Mouse (Mus musculus): Measurements from ENCODE around the gene Wdr46.
"Not testable (repeated sequence)": the region's sequence is repeated elsewhere in the genome, so short reads cannot be mapped to it uniquely, and the experiment has no call there.

Wdr46 gene

DNA sequence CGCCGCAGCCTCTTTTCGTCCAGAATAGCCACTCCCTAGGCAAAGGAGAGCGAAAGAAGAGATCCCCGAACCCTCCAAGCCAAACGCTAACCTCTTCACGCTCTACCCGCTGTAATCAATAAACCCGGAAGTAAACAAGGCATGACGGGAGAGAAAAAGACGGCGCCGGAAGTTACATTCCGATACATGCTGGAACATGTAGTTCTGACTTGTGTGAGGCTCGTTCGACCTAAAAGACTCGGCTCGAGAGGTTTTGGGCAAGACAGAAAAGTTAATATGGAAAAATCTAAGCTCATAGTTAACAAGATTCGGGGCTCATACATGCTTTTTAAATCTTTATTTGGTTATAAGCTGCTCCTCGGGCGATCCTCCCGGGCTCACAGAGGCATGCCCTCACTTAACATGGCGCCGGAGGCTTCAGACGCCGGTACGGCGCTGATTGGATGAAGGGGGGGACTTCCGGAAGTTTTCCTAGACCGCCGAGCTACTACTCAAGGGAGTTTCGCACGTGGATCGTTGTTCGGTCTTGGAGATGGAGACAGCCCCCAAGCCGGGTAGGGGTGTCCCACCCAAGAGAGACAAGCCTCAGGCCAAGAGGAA is at the start of gene Wdr46, which contains the start of gene Pfdn6:
Wdr46 (plus strand) TSS at position 455 of the 600 bp plus-strand sequence.
Pfdn6 (minus strand) TSS at position 138 of the 600 bp plus-strand sequence.
- DNase-seq: peak; percentile 82

DNA sequence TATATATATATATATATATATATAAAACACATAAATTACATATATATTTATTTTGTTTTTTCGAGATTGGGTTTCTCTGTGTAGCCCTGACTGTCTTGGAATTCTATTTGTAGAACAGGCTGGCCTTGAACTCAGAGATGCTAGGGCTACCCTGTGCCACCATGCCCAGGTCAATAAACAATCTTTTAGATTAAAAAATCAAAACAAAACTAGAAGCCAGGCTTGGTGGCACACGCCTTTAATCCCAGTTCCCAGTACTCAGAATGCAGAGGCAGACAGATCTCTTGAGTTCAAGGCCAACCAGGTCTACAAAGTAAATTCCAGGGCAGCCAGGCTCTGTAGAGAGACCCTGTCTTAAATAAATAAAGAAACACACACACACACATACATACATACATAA is 49.1 kb upstream of the Wdr46 start:
- no peak for DNase-seq

DNA sequence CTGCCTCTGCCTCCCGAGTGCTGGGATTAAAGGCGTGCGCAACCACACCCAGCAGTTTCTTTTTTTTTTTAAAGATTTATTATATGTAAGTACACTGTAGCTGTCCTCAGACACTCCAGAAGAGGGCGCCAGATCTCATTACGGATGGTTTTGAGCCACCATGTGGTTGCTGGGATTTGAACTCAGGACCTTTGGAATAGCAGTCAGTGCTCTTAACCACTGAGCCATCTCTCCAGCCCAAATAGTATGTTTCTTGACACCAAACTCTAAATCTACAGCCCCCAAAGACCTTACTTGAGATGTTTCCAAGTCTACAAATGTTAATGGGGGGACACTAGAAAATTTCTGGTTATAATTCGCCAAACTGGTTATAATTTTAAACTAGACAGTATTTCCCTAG is 48.6 kb upstream of the Wdr46 start:
- not testable (repeated sequence) for DNase-seq

DNA sequence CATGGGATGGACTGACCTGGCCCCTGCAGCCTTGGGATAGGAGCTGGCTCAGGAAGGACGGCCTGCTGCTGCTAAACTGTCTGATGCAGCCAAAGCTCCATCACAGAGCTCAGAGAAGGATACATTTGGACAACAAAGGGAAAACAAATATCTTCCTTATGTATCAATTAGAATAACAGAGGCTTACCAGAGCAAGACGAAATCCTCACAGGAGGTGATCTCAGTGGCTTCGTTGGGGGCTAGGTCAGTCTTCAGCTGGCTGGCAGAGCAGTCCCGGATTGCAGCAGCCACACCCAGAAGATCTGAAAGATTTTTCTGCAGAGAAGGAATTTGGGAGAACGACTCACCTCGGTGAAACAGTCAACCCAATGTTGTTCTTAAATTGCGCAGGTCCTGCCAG is 48.0 kb upstream of the Wdr46 start:
- DNase-seq: no peak

DNA sequence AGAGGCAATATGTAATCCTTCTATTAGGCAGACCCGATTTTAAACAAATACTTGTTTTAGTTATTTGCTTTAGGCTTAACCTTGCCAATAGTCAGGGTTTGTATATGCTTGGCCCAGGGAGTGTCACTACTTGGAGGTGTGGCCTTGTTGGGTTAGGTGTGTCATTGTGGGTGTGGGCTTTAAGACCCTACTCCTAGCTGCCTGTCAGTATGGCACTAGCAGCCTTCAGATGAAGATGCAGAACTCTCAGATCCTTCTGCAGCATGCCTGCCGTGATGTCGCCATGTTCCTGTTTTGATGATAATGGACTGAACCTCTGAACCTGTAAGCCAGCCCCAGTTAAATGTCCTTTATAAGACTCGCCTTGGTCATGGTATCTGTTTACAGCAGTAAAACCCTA is 47.4 kb upstream of the Wdr46 start:
- DNase-seq: not testable (repeated sequence)

DNA sequence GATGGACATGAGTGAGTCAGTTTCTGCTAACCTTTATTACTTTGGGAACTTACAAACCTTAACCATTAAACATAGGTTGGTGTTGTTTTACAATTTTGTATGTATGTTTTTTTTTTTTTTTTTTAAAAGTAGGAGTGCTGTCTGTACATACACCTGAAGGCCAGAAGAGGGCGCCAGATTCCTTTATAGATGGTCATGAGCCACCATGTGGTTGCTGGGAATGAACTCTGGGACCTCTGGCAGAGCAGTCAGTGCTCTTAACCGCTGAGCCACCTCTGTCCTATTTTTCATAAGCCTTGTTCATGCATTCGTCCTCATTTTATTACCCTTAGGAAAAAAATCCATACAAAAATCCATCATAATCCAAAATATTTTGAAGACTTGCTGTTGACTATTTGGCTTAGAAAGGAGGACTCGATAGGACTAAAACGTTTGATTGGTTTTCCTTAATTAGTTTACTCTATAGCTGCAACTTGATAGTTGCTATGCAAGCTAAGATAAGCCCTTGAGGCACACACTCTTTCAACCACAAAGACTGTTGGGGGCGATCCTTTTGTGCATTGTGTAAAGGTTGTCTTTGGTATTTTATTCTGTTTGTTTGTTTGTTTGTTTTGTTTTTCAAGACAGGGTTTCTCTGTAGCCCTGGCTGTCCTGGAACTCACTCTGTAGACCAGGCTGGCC is 43.2 kb upstream of the Wdr46 start:
- DNase-seq: no peak

DNA sequence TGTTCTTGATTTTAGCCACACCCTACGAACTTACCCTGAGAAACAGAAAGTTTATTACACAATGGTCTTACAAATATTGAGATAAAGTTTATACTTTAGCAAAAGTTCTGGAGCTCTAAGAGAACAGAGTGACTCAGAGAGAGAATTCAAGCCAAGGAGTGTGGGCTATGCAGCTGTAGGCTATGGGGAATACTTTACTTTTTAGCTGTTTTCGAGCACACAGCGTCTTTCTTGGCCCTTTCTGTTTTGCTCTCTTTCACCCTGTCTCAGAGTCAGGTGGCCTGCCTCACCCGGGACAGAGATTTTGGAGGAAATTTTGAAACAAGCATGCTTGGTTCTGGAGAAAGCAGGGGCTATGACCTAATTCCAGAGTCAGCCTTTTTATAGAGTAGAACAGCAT is 42.3 kb upstream of the Wdr46 start:
- not testable (repeated sequence) for DNase-seq

DNA sequence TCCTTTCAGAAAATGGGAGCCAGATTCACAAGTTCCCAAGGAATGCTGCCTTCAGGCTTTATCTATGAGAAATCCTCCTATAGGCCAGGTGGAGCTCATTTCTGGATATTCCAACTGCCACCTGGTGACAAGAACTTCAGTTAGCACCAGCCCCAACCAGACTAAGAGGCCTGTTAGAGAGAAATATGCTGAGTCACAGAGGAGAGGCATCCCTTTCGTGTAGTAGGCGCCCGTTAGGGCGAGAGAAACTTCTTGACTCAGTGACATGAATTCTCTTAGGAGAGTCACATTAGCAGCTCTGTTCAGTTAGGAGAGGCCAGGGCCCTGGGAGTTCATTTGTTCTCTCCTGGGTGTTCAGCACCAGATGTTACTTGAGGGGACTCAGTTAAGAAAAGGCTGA is 40.8 kb upstream of the Wdr46 start:
- DNase-seq: no peak

DNA sequence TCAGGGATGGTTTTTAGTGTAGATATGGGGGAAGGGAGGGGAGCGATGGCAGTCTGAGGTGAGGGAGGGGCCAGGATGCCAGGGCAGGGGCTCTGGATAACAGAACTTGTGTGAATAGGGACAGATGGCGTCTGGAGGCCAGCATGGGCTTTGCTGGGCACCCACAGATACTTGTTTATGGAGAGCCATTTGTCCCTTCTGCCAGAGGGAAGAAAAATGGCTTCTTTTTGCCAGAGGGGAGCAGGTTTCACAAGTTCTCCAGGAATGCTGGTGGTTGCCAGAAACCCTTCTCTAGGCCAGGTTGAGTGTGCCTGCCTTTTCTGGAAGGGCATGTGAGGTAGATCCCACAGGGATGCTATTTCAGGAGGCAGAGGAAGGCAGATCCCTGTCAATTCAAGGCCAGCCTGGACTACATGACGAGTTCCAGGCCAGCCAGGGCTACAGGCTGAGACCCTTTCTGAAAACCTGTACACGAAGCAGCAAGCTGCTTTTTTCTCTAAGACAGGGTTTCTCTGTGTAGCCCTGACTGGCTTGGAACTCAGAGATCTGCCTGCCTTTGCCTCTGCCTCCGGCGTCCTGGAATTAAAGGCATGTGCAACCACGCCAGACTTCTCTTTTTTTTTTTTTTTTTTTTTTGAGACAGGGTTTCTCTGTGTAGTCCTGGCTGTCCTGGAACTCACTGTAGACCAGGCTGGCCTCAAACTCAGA is 40.0 kb upstream of the Wdr46 start:
- DNase-seq: no peak

DNA sequence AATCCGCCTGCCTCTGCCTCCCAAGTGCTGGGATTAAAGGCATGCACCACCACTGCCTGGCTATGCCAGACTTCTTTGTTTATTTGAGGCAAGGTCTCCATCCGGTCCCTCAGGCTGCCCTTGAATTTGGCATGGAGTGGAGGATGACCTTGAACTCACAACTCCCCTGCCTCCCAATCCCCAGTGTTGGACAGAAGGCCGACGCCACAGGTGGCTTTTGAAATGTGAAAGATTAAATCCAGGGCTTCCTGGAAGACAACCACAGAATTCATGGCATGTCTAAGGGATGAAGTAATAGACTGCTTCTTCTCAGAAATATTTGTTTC is 39.5 kb upstream of the Wdr46 start:
- DNase-seq: no peak

DNA sequence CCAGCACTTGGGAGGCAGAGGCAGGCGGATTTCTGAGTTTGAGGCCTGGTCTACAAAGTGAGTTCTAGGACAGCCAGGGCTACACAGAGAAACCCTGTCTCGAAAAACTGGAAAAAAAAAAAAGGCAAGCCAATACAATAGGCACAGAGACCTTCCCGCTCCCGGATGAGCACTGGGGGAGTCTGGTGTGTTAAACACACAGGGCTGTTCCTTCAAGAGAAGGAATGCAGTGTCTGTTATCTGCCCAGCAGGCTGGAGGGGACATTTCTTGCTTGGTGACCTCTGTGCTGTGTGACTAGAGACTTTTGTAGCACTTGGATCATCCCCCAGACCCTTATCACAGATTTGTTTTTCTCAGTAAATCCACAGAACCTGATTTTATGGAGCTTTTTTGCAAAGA is 38.8 kb upstream of the Wdr46 start:
- no peak for DNase-seq

DNA sequence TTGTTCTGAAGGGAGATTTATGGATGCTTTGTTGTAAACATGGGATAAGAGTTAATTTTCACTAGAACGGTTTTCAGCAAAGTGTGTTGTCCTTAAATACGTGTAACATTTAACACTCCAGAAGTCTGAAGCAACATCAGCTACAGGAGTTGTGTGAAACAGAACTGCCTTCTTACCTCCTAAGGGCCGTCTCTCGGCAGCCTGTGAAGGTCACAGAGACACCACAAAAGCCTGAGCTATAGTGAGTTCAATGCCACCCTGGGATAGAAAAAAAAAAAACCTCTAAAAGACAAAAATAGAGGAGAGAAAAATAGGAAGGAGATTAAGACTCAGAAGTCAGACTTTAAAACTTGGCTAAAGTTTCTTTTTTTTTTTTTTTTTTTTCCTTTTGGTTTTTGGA is 38.4 kb upstream of the Wdr46 start:
- DNase-seq: no peak

DNA sequence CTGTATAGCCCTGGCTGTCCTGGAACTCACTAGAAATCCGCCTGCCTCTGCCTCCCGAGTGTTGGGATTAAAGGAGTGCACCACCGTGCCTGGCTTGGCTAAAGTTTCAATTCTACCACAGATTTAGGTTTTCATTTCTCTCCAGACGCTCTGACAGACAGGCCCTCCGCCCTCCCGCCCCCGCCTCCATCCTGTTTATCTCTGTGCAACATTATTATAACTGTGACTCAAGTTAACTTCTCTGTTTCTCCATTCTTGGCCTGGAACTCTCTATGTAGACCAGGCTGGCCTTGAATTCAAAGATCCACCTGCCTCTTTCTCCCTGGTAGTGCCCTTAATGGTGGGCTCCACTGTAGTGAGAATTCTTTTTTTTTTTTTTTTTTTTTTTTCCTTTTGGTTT is 38.0 kb upstream of the Wdr46 start:
- no peak for DNase-seq

DNA sequence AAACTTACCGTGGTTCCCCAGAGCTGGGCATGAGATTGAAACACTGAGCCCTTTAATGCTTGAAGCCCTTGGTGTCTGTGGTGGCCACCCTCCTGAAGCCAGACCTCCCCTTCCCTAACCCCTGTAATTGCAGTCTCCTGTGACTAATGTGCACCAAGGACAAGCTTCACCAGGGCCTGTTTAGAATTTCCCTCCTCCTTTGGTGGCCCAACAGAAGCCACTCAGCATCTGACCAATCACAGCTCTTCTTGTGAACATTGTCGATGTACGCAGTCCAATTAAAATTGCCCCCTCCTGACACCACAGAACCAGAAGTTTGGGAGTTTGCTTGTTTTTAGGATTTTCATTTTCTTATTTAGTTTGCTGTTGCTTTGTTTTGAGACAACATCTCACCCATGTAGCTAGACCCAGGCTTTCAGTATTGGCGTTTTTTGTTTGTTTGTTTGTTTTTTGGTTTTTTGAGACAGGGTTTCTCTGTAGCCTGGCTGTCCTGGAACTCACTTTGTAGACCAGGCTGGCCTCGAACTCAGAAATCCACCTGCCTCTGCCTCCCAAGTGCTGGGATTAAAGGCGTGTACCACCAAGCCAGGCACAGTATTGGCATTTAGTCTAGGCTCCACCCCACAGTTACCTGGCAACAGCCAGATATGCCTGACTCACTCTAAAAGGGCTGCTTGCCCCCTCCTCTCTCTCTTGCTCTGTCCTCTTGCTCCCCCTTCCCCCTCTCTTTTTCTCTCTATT is 36.4 kb upstream of the Wdr46 start:
- not testable (repeated sequence) for DNase-seq

DNA sequence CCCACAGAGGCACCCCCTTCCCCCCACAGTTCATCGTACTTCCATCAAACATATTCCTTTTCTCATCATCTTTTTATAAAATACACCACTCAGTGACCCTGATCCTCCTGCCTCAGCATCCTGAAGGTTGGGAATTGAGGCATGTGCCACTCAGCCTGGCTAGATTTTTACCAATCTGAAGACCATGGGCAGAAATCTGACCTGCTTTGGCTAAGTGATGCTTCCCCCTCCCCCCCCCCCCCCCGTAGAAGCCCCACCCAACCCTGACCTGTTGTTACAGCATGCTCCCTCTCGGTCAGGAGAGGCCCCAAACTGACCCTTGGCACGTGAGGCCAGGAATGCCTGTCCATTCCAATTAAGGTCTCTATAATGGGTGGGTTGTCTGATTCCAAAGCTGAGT is 35.6 kb upstream of the Wdr46 start, which contains the start of gene Platr17:
Platr17 (plus strand) TSS at position 301 of the 400 bp plus-strand sequence.
- DNase-seq: not testable (repeated sequence)

DNA sequence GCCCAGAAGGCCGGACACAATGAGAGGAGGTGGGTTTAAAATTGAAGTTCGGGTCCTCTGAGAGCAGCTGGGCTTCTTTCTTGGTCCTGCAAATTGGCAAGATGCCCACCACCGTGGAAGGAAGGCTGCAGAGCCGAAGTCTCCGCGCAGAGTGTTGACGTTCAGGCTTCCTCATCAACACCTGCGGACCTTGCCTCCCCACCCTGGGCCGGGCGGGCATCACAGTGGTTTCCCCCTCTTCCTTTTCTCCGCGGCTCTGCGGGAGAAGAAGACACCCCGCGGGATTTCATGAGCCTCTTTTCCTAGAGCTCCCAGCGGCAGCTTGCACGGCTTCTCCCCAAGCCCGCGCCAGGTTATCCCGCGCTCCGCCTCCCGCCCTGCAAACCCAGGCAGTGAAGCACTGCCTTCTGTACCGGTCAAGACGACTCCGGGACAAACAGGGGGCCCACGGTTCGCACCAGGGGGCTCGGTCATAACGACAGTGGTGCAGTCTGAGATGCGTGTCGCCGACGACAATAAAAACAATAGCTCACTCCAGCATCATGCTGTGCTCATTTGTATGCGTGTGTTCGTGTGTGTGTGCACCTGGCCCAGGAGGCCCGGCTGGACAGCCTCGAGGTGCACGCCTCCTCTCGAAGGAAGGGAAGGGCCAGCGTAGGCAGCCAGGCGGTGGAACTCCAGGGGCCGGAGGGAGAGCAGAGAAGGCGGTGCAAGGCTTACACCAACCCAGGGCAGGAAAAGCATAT is 32.0 kb upstream of the Wdr46 start:
- DNase-seq: peak; percentile 71

DNA sequence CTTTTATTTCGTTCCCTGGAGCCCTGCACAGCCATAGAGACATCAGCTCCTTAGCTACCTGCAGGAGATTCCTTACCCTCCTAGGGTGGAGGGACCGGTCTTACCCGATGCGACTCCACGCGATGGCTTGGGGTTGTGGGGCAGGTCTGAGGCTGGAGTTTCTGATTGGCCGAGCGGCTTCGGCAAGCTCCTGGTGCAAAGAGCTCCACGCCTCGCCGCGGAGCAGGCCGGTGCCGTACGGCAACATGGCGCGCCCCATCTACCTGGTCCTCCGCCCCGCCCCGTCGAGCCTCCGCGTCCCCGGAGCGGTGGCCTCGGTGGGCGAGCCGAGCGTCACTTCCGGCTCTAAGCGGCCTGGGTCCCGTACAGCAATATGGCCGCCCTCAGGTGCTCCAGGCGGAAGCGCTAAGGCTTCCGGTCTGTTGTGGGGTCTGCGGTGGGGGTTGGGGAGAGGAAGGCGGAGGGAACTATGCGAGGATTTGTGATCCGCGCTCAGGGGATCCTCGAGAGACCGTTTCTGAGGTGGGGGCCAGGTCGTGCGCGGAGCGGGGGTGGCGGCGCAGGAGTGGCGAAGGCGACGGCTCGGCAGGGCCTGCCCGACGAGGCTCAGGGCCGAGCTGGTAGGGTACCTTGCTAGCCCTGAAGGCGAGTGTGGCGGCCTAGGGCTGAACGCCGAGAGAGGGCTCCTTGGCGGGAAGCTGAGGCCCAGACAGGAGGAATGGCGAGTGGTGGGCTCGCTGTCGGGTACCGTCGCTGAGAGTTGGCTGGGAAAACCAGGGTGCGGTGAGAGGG is 31.2 kb upstream of the Wdr46 start, which contains the start of gene Daxx:
Daxx (plus strand) TSS at position 338 of the 792 bp plus-strand sequence.
- DNase-seq: peak; percentile 97

DNA sequence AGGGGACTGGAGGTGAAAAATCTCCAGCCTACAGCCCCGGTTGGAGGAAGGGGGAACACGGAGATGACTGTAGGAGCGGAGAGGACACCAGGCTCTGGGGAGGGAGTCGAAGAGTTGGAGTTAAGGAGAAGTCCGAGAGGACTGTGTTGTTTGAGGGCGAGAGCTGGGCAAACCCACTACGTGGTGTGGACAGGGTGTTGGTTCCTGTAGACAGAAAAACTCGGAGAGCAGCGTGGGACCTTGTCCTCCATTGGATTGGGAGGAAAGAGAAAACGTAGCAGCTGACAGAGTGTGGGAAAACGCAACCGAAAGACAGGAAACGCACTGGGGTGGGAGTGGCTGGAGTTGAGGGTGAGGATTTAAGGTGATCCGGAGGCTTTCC is 30.6 kb upstream of the Wdr46 start:
- no peak for DNase-seq

DNA sequence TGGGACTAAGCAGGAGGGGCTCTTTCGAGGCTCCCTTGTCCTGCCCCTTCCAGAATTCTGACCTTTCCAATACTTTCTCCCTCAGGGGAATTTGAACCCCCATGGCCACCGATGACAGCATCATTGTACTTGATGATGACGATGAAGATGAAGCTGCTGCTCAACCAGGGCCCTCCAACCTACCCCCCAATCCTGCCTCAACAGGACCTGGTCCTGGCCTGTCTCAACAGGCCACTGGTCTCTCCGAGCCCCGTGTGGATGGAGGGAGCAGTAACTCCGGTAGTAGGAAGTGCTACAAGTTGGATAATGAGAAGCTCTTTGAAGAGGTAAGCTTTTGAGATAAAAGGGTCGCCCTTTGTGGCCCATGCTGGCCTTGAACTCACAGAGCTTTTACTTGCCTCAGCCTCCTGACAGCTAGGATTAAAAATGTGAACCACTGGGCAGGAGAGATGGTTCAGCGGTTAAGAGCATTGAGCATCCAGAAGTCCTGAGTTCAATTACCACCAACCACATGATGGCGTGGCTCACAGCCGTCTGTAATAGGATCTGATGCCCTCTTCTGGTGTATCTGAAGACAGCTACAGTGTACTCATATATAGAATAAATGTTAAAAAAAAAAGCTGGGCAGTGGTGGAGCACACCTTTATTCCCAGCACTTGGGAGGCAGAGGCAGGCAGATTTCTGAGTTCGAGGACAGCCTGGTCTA is 30.0 kb upstream of the Wdr46 start:
- no peak for DNase-seq

DNA sequence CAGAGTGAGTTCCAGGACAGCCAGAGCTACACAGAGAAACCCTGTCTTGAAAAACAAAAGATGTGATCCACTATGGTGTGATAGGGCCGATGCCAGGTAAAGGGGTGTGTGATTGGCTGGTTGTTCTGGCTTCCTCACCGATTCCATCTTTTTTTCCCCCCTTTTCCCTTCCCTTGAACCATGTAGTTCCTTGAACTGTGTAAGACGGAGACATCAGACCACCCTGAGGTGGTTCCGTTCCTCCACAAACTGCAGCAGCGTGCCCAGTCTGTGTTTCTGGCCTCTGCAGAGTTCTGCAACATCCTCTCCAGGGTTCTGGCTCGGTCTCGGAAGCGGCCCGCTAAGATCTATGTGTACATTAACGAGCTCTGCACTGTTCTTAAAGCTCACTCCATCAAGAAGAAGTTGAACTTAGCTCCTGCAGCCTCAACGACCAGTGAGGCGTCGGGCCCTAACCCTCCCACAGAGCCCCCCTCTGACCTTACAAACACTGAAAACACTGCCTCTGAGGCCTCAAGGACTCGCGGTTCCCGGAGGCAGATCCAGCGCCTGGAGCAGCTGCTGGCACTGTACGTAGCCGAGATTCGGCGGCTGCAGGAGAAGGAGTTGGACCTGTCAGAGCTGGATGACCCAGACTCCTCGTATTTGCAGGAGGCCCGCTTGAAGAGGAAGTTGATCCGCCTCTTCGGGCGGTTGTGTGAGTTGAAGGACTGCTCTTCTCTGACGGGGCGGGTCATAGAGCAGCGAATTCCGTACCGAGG is 29.2 kb upstream of the Wdr46 start:
- no peak for DNase-seq
